Mouse (Mus musculus) forebrain, embryonic 16.5 days (tissue): ENCODE measurements around the gene Lhx6. TPM values are rescaled to one million over a fixed set of nuclear protein-coding genes. Genes with fewer than 3 reads are reported as not detected.
A peak's percentile ranks its signal among the peaks of the same experiment; 100 is the strongest.

ENCODE experiments used
- ATAC-seq: fragments of 200-750 bp; cut with Nextera tagmentation; 2 replicates; pipeline ENCODE4 v1.8.0; 2017; ENCODE audit warnings: mild to moderate bottlenecking, moderate library complexity
- H3K27ac ChIP-seq: fragments of 300-500 bp; sonication (generic); 2 replicates; pipeline ENCODE4 v1.5.1; 2014; ENCODE audit warnings: low read length, control low read depth
- H3K27me3 ChIP-seq: fragments of 300-500 bp; sonication (generic); replicated peaks from 2 replicates; pipeline ENCODE4 v1.6.1; 2014; ENCODE audit warnings: low read length; ENCODE audit not compliant: control insufficient read depth, insufficient read depth
- H3K36me3 ChIP-seq: fragments of 300-500 bp; sonication (generic); 2 replicates; pipeline ENCODE4 v1.6.1; 2014; ENCODE audit not compliant: control insufficient read depth, insufficient read depth
- H3K4me1 ChIP-seq: fragments of 300-500 bp; sonication (generic); replicated peaks from 2 replicates; pipeline ENCODE4 v1.6.1; 2014; ENCODE audit warnings: low read length; ENCODE audit not compliant: control insufficient read depth, insufficient read depth
- H3K4me2 ChIP-seq: fragments of 300-500 bp; sonication (generic); 2 replicates; pipeline ENCODE4 v1.6.1; 2014; ENCODE audit warnings: mild to moderate bottlenecking, low read length, control low read depth
- H3K4me3 ChIP-seq: fragments of 300-500 bp; sonication (generic); replicated peaks from 2 replicates; pipeline ENCODE4 v1.5.1; 2014; ENCODE audit warnings: mild to moderate bottlenecking, low read length, control low read depth
- H3K9ac ChIP-seq: fragments of 300-500 bp; sonication (generic); replicated peaks from 2 replicates; pipeline ENCODE4 v1.6.1; 2014; ENCODE audit warnings: low read depth, low read length, control low read depth
- H3K9me3 ChIP-seq: fragments of 300-500 bp; sonication (generic); 2 replicates; pipeline ENCODE4 v1.6.1; 2016; ENCODE audit warnings: low read length; ENCODE audit not compliant: control insufficient read depth
- WGBS: fragments of 180-500 bp; shearing (Covaris S2); extraction: QIAGEN DNeasy Blood & Tissue Kit; methylation state at CpG from one replicate; pipeline ENCODE4 v1.1.7; 2014; 5-methylcytosine and 5-hydroxymethylcytosine counted together
- polyA plus RNA-seq: library from polyadenylated mRNA; unstranded; fragments of >200 nt; fragmentation: Nextera tagmentation; extraction: Ambion mirVana; gene quantifications from 2 replicates; pipeline ENCODE4 v1.2.1, GENCODE M21; 2015

Lhx6 gene
- polyA plus RNA-seq, 1 experiment from 2014 or later: 48.1 TPM

GRCm38 (mm10) chr2:36081446-36081845 lies 23.8 kb downstream of the Lhx6 start:
- Histone ChIP-seq H3K9me3 (no peaks in the 10 kb centered on the region), H3K27ac (no peak overlapping the region), H3K4me2 (no peak overlapping the region), H3K4me1 (peaks cover 13% of the 10 kb centered on the region), H3K36me3 (no peaks in the 10 kb centered on the region), H3K4me3 (no peak overlapping the region), H3K9ac (no peak overlapping the region), H3K27me3 (no peaks in the 10 kb centered on the region)
- ATAC-seq: no peak
- WGBS: 28% methylated on average over 9 of the region's 9 CpGs

DNA sequence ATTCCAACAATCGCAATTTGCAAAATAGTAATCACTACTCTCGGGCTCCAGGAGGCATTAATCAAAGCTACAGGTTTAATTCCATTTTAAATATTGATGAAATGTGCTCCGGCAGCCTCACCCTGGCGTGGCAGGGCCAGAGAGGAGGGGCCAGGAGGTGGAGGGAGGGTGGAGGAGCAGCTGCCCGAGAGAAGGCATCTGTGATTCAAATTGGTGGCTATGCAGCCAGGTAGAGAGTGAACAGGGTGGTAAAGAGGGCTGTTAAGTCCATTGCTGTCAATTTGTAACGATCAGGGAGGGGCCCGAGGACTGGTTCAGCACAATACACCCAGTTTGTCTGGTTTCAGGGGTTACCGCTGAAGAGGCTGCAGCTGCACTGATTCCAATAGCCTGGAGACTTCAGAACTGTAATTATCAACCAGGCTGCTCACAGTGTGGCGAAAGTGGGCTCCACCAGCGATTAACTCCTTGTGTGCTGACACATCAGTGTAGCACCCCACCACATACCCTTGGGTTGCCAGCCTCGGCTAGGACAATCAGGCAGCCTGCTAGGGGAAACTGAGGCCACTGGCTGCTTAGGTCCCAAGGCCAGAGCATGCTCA lies 27.9 kb downstream of the Lhx6 start:
- Histone ChIP-seq H3K36me3 (no peaks in the 10 kb centered on the region), H3K27ac (peak overlapping the region; percentile 7), H3K9ac (no peak overlapping the region; the same call in 1 of the 2 replicates), H3K4me3 (no peak overlapping the region), H3K4me2 (peak overlapping the region; percentile 12; the same call in 1 of the 2 replicates), H3K27me3 (no peaks in the 10 kb centered on the region), H3K9me3 (no peaks in the 10 kb centered on the region), H3K4me1 (peaks cover 11% of the 10 kb centered on the region)
- WGBS: 19% methylated on average over 11 of the region's 11 CpGs
- peak; percentile 82 for ATAC-seq

- H3K27ac ChIP-seq: no peak overlapping the region
- H3K4me3 ChIP-seq: no peak overlapping the region
- no peaks in the 10 kb centered on the region for H3K36me3 ChIP-seq
- H3K4me2 ChIP-seq: no peak overlapping the region
- H3K27me3 ChIP-seq: no peaks in the 10 kb centered on the region
- H3K4me1 ChIP-seq: peaks cover 11% of the 10 kb centered on the region
- no peak for ATAC-seq
- H3K9me3 ChIP-seq: no peaks in the 10 kb centered on the region
- no peak overlapping the region for H3K9ac ChIP-seq
- WGBS: 85% methylated on average over 5 of the region's 5 CpGs
Measured at GRCm38 (mm10) chr2:36075210-36075609, 30.0 kb downstream of the Lhx6 start.

DNA sequence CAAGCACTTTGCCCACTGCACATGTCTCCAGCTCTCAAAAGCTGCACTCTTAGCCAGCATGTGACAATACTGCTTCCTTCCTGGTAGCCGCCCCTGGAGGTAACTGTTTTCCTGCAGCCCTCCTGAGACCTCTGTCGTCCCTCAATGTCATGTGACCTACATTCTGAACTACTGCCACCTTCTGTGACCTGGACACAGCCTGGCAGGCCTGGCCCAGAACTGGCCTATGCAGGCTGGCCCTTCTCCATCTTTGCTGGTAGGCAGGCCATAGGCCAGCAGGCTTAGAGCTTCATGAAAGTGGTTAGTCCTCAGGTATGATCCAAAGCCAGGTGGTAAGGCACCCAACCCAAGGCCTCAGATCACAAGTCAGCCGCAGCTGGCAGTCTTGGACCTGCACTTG lies 31.4 kb downstream of the Lhx6 start:
- WGBS: 63% methylated on average over 3 of the region's 3 CpGs
- peaks cover 11% of the 10 kb centered on the region for H3K4me1 ChIP-seq

GRCm38 (mm10) chr2:36071660-36072305 lies 33.4 kb downstream of the Lhx6 start:
- WGBS: 80% methylated on average over 8 of the region's 8 CpGs
- no peak overlapping the region for H3K27ac ChIP-seq

More for the DNA sequence above, 31.4 kb downstream of the Lhx6 start:
- H3K27ac ChIP-seq: no peak overlapping the region
- no peak overlapping the region for H3K4me2 ChIP-seq
- H3K9me3 ChIP-seq: no peaks in the 10 kb centered on the region
- H3K4me3 ChIP-seq: no peak overlapping the region
- ATAC-seq: no peak
- H3K27me3 ChIP-seq: no peaks in the 10 kb centered on the region
- no peaks in the 10 kb centered on the region for H3K36me3 ChIP-seq
- H3K9ac ChIP-seq: no peak overlapping the region

GRCm38 (mm10) chr2:36067132-36067531 lies 38.1 kb downstream of the Lhx6 start:
- H3K4me2 ChIP-seq: no peak overlapping the region
- H3K27me3 ChIP-seq: no peaks in the 10 kb centered on the region
- H3K9me3 ChIP-seq: no peaks in the 10 kb centered on the region
- no peak overlapping the region for H3K9ac ChIP-seq
- H3K4me1 ChIP-seq: no peaks in the 10 kb centered on the region; the same call in 1 of the 2 replicates
- no peak overlapping the region for H3K4me3 ChIP-seq
- peak overlapping the region; percentile 60 for H3K27ac ChIP-seq
- H3K36me3 ChIP-seq: no peaks in the 10 kb centered on the region
- WGBS: 30% methylated on average over 9 of the region's 9 CpGs
- peak; percentile 36; the same call in 1 of the 2 replicates for ATAC-seq

More at GRCm38 (mm10) chr2:36071660-36072305, 33.4 kb downstream of the Lhx6 start:
- Histone ChIP-seq H3K4me2 (no peak overlapping the region), H3K27me3 (no peaks in the 10 kb centered on the region), H3K9ac (no peak overlapping the region), H3K36me3 (no peaks in the 10 kb centered on the region), H3K4me3 (no peak overlapping the region), H3K9me3 (no peaks in the 10 kb centered on the region), H3K4me1 (peaks cover under 1% of the 10 kb centered on the region)
- ATAC-seq: no peak

GRCm38 (mm10) chr2:36061409-36061808 lies 43.8 kb downstream of the Lhx6 start:
- Histone ChIP-seq H3K36me3 (no peaks in the 10 kb centered on the region), H3K9me3 (no peaks in the 10 kb centered on the region), H3K9ac (no peak overlapping the region), H3K4me1 (no peaks in the 10 kb centered on the region), H3K4me2 (no peak overlapping the region), H3K27ac (no peak overlapping the region), H3K4me3 (no peak overlapping the region), H3K27me3 (no peaks in the 10 kb centered on the region)
- WGBS: 79% methylated on average over 5 of the region's 5 CpGs
- no peak for ATAC-seq

DNA sequence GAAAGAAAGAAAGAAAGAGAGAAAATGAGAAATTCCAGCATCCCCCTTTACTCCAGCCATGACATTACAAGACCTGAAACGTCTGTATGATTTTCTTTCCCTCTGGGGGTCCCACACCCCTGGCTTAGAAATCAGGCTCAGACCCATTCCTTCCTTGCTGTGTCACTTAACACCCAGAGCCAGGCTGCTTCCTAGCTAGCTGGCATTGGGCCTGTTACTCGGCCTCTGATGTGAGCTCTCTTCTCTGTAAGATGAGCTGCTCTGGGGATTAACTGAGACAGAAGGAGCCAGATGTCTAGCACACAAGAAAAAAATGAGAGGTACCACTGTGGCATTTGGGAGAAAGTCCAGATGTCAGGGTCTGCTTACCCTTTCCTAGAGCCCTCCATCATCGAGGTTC lies 49.0 kb downstream of the Lhx6 start:
- no peak overlapping the region for H3K4me2 ChIP-seq
- no peaks in the 10 kb centered on the region; the same call in 1 of the 2 replicates for H3K4me1 ChIP-seq
- no peak overlapping the region for H3K4me3 ChIP-seq
- no peak overlapping the region for H3K9ac ChIP-seq
- WGBS: 43% methylated on average over 3 of the region's 3 CpGs
- H3K27ac ChIP-seq: no peak overlapping the region
- no peaks in the 10 kb centered on the region for H3K27me3 ChIP-seq
- ATAC-seq: no peak
- no peaks in the 10 kb centered on the region for H3K36me3 ChIP-seq
- H3K9me3 ChIP-seq: no peaks in the 10 kb centered on the region

- no peaks in the 10 kb centered on the region for H3K36me3 ChIP-seq
- H3K4me1 ChIP-seq: peaks cover 10% of the 10 kb centered on the region
- no peaks in the 10 kb centered on the region for H3K9me3 ChIP-seq
- no peak overlapping the region for H3K4me3 ChIP-seq
- WGBS: 61% methylated on average over 3 of the region's 3 CpGs
- no peak overlapping the region for H3K27ac ChIP-seq
- no peak overlapping the region for H3K4me2 ChIP-seq
- no peaks in the 10 kb centered on the region for H3K27me3 ChIP-seq
- no peak overlapping the region for H3K9ac ChIP-seq
- ATAC-seq: no peak
Measured at GRCm38 (mm10) chr2:36053249-36053648, 52.0 kb downstream of the Lhx6 start.
